Mouse (Mus musculus): Measurements from ENCODE around the gene Ssbp4. TPM values are rescaled to one million over a fixed set of nuclear protein-coding genes. Genes with fewer than 3 reads are reported as not detected.
A peak's percentile ranks its signal among the peaks of the same experiment; 100 is the strongest.

Gene Ssbp4
- polyA plus RNA-seq, 1 experiment from 2014 or later: 63.2 TPM

DNA sequence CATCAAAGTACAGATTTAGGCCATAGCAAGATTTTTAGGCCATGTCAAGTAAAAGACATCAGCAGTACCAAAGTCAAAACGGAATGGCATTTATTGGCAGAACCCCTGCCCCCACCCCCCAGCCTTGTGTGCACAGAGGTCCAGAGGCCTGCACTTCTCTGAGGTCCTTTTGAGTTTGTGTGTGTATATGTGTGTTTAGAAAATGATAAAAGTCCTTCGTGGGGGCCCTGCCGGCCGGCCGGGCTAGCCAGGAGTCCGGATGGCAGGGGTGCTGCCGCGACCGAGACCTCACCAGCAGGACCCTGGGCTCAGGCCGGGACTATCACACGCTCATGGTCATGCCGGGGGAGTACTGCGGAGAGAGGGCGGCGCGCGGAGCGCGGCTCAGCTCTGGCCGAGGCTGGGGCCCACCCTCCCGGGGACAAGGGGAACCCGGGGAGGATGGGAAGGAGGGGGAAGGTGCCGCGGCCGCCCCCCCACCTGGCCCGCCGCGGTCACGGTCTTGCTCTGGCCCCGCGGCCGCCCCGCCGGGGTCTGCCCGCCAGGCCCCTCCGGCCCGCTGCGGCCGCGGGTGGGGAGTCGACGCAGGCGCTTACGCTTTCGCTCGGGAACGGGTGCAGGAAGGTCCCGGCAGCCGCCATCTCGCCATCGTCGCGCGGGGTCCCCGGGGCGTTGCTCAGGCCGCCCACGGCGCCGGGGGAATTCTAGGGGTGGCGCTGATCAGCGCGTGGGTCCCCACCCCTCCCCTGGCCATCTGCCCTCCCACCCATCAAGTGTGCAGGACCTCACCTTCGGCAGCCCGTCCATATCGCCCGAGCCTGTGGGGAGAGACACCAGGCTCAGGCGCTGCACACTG lies 11.0 kb downstream of the Ssbp4 start:
- 0 out of 2 replicates have a peak, but pooled peaks have one; percentile 0 for ATAC-seq
- Histone ChIP-seq H3K9me3 (ENCODE audit: control insufficient read depth, low read length) (no peaks in the 10 kb centered on the region), H3K27ac (ENCODE audit: low read length) (no peak overlapping the region; the same call in 1 of the 2 replicates), H3K27me3 (replicated peaks; ENCODE audit: control insufficient read depth, insufficient read depth, low read length) (no peaks in the 10 kb centered on the region), H3K4me3 (ENCODE audit: low read length) (peak overlapping the region; percentile 47), H3K9ac (ENCODE audit: low read depth, low read length) (peak overlapping the region; percentile 70), H3K36me3 (ENCODE audit: control insufficient read depth, insufficient read depth, low read length) (peaks cover 11% of the 10 kb centered on the region), H3K4me2 (ENCODE audit: low read depth, low read length) (peak overlapping the region; percentile 77), H3K4me1 (ENCODE audit: control insufficient read depth, insufficient read depth, low read length) (peaks cover 62% of the 10 kb centered on the region)
- 21% methylated on average over 67 of the region's 68 CpGs for WGBS

DNA sequence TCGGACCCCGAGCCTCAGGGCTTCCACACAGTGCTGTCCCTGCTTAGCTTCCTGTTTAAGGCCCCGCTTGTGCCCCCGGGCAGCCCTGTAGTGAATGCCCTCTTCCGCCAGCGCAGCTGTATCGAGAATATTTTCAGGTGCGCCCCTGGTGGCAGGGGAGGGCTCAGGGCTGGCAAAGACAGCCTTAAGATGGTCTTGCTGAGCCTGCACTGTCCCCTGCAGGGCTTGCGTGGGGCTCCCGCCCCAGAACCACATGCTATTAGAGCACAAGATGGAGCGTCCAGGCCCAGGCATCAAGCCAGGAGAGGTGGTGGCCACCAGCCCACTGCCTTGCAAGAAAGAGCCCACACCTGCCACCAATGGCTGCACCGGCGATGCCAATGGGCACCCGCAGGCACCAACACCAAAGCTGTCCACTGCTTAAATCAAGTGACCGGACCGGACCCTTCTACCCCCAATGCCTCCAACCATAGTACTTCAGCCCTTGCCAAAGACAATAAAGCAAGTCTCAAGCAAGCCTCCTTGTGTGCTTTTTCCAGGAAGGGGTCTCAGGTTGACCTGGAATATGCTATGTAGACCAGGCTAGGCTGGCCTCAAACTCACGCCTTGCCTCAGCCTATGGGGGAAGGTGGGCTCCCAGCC lies 11.8 kb downstream of the Ssbp4 start:
- Histone ChIP-seq H3K36me3 (ENCODE audit: control insufficient read depth, insufficient read depth, low read length) (peaks cover 11% of the 10 kb centered on the region), H3K9me3 (ENCODE audit: control insufficient read depth, low read length) (no peaks in the 10 kb centered on the region), H3K9ac (ENCODE audit: low read depth, low read length) (0 out of 2 replicates have a peak overlapping the region, but pooled peaks have one; percentile 70), H3K4me2 (ENCODE audit: low read depth, low read length) (peak overlapping the region; percentile 77), H3K27ac (ENCODE audit: low read length) (no peak overlapping the region), H3K27me3 (replicated peaks; ENCODE audit: control insufficient read depth, insufficient read depth, low read length) (no peaks in the 10 kb centered on the region), H3K4me3 (ENCODE audit: low read length) (peak overlapping the region; percentile 47; the same call in 1 of the 2 replicates), H3K4me1 (ENCODE audit: control insufficient read depth, insufficient read depth, low read length) (peaks cover 66% of the 10 kb centered on the region)
- WGBS: 89% methylated on average over 17 of the region's 17 CpGs
- no peak for ATAC-seq

DNA sequence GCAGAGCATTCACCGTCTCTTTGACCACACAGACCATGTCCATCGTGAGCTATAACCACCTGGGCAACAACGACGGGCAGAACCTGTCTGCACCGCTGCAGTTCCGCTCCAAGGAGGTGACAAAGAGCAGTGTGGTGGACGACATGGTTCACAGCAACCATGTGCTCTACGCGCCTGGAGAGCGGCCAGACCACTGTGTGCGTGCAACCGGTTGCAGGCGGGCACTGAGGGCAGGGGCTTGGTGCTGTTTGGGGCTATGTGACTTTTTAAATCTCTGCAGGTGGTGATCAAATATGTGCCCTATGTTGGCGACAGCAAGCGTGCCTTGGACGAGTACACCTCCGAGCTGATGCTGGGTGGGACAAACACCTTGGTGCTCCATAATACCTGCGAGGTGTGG lies 12.5 kb downstream of the Ssbp4 start:
- H3K36me3 ChIP-seq (ENCODE audit: control insufficient read depth, insufficient read depth, low read length): peaks cover 11% of the 10 kb centered on the region
- no peak for ATAC-seq
- no peak overlapping the region for H3K9ac ChIP-seq (ENCODE audit: low read depth, low read length)
- H3K4me2 ChIP-seq (ENCODE audit: low read depth, low read length): no peak overlapping the region
- no peak overlapping the region for H3K4me3 ChIP-seq (ENCODE audit: low read length)
- no peaks in the 10 kb centered on the region for H3K9me3 ChIP-seq (ENCODE audit: control insufficient read depth, low read length)
- no peak overlapping the region for H3K27ac ChIP-seq (ENCODE audit: low read length)
- peaks cover 62% of the 10 kb centered on the region for H3K4me1 ChIP-seq (ENCODE audit: control insufficient read depth, insufficient read depth, low read length)
- 94% methylated on average over 18 of the region's 18 CpGs for WGBS
- H3K27me3 ChIP-seq (replicated peaks; ENCODE audit: control insufficient read depth, insufficient read depth, low read length): no peaks in the 10 kb centered on the region

DNA sequence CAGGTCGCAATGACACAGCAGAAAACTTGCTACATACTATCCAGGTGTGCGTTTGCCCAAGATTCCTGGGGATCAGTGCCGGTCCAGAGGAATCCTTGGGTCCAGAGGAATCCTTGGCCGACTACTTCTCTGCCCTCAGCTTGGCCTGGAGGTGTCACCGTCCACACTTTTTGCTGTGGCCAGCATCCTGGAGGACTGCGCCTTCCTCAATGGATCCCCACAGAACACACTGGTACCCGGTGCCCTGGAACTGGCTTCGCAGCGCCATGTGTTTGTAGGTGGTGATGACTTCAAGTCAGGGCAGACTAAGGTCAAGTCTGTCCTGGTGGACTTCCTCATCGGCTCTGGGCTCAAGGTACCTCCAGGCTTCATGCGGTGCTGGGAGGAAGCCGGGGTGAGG lies 12.9 kb downstream of the Ssbp4 start:
- WGBS: 95% methylated on average over 12 of the region's 12 CpGs
- H3K27ac ChIP-seq (ENCODE audit: low read length): no peak overlapping the region

DNA sequence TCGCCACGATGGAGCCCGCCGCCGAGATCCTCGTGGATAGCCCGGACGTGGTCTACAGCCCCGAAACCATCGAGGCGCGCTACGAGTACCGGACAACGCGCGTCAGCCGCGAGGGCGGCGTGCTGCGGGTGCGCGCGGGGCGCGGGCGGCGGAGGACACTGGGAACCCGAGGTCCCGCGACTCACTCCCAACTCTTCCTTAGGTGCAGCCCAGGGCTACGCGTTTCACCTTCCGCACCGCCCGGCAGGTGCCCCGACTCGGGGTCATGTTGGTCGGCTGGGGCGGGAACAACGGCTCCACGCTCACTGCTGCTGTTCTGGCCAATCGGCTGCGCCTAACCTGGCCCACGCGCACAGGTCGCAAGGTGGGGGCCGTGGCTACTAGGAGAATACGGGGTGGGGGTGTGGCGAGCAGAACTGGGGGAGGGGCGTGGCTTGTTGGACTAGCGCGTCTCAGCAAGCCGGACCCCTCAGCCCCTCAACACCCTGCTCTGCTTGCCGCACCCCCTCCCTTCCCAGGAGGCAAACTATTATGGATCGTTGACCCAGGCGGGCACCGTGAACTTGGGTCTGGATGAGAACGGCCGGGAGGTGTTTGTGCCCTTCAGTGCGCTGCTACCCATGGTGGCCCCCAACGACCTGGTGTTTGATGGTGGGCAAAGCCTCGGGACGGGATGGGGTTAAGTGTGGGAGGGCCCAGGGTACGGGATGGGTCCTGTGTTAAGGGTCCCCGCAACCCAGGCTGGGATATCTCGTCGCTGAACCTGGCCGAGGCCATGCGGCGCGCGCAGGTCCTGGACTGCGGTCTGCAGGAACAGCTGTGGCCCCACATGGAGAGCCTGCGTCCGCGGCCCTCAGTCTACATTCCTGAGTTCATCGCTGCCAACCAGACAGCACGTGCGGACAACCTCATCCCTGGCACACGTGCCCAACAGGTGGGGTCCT lies 13.8 kb downstream of the Ssbp4 start:
- peak overlapping the region; percentile 71 for H3K27ac ChIP-seq (ENCODE audit: low read length)
- peak overlapping the region; percentile 75 for H3K9ac ChIP-seq (ENCODE audit: low read depth, low read length)
- peak overlapping the region; percentile 52 for H3K4me3 ChIP-seq (ENCODE audit: low read length)
- ATAC-seq: peak; percentile 42
- peaks cover 15% of the 10 kb centered on the region for H3K36me3 ChIP-seq (ENCODE audit: control insufficient read depth, insufficient read depth, low read length)
- no peaks in the 10 kb centered on the region for H3K9me3 ChIP-seq (ENCODE audit: control insufficient read depth, low read length)
- no peaks in the 10 kb centered on the region for H3K27me3 ChIP-seq (replicated peaks; ENCODE audit: control insufficient read depth, insufficient read depth, low read length)
- peak overlapping the region; percentile 90 for H3K4me2 ChIP-seq (ENCODE audit: low read depth, low read length)
- WGBS: 10% methylated on average over 81 of the region's 82 CpGs
- peaks cover 51% of the 10 kb centered on the region for H3K4me1 ChIP-seq (ENCODE audit: control insufficient read depth, insufficient read depth, low read length)

More for the DNA sequence above, 12.9 kb downstream of the Ssbp4 start:
- Histone ChIP-seq H3K9me3 (ENCODE audit: control insufficient read depth, low read length) (no peaks in the 10 kb centered on the region), H3K4me2 (ENCODE audit: low read depth, low read length) (no peak overlapping the region), H3K4me3 (ENCODE audit: low read length) (no peak overlapping the region), H3K36me3 (ENCODE audit: control insufficient read depth, insufficient read depth, low read length) (peaks cover 11% of the 10 kb centered on the region), H3K9ac (ENCODE audit: low read depth, low read length) (no peak overlapping the region), H3K27me3 (replicated peaks; ENCODE audit: control insufficient read depth, insufficient read depth, low read length) (no peaks in the 10 kb centered on the region), H3K4me1 (ENCODE audit: control insufficient read depth, insufficient read depth, low read length) (peaks cover 58% of the 10 kb centered on the region)
- ATAC-seq: no peak

DNA sequence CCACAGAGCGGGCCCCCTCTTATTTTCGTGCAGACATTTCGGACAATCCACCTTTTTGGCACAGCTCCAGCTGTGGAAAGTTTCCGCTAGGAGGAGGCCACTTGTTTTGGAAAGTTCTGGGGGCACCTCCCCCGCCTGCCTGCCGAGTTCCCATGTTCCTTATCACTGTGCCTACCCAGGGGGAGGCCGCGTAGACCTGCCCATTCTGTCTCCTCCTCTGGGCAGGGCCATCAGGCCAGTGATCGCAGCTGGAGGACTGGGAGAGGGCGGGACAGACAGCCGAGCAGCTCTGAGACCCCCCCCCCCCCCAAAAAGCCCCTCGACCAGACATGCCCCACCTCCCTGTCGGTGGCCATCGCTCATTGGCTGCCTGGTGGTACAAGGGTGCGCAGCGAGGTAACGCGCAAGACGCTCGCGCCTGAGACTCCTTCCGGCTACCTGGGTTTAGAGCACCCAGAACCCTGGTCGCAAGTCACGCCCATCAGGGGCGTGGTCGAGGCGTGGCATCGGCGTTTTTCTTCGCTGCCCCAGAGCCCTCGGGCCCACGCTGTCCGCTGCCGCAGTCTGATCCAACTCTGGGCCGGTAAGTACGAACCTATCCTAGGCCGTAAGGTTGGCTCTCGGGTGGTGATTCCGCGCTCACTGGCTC lies 14.6 kb downstream of the Ssbp4 start, which contains the start of gene Isyna1:
Gene Isyna1, plus strand, starts transcription at position 413 of the 649 bp plus-strand sequence.
- WGBS: 0% methylated on average over 39 of the region's 40 CpGs
- ATAC-seq: peak; percentile 91
- Histone ChIP-seq H3K9ac (ENCODE audit: low read depth, low read length) (peak within 1 kb of the TSS; percentile 75), H3K36me3 (ENCODE audit: control insufficient read depth, insufficient read depth, low read length) (peaks cover 15% of the 10 kb centered on the region), H3K9me3 (ENCODE audit: control insufficient read depth, low read length) (no peaks in the 10 kb centered on the region), H3K27ac (ENCODE audit: low read length) (peak within 1 kb of the TSS; percentile 71), H3K27me3 (replicated peaks; ENCODE audit: control insufficient read depth, insufficient read depth, low read length) (no peaks in the 10 kb centered on the region), H3K4me1 (ENCODE audit: control insufficient read depth, insufficient read depth, low read length) (peaks cover 51% of the 10 kb centered on the region), H3K4me3 (ENCODE audit: low read length) (peak within 1 kb of the TSS; percentile 52), H3K4me2 (ENCODE audit: low read depth, low read length) (peak within 1 kb of the TSS; percentile 90)

DNA sequence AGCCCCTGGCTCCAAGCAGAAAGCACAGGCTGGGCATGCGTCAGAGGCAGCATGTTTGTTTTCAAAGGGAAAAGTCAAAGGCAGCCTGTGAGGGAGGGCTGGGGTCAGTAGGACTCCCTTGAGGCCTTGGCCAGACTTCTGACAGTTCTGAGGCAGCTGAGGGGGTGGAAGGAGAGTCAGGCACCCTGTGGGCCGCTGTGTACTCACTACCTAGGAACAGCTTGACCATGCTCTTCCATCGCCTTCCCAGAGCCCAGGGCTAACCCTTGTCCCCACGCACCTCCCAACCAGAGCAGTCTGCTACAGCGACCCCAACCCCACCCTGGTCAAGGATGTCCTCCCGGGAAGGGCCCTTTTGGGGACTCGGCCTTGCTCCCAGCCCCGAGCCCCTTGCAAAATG lies 15.5 kb downstream of the Ssbp4 start:
- H3K9ac ChIP-seq (ENCODE audit: low read depth, low read length): peak overlapping the region; percentile 75; the same call in 1 of the 2 replicates
- no peak overlapping the region for H3K4me3 ChIP-seq (ENCODE audit: low read length)
- WGBS: 48% methylated on average over 8 of the region's 8 CpGs

DNA sequence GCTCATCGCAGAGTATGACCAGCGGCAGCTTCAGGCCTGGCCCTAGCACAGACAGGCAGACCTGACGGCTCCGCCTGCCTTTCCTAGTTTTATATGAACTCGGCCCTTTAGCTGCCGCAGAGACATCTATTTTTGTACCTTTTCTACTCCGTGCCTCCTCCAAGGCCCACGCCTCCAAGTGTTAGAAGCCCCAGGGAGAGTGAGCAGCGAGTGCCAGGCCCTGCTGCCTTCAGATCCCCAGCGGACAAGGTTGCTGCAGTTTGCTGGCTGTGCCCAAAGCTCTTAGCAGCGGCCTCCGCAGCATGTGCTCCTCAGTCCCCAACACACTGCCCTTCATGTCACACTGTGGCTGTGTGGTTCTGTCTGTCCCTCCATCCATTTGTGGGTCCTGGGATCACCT lies 17.1 kb downstream of the Ssbp4 start:
- H3K27ac ChIP-seq (ENCODE audit: low read length): no peak overlapping the region
- 90% methylated on average over 12 of the region's 12 CpGs for WGBS

More for the DNA sequence above, 15.5 kb downstream of the Ssbp4 start:
- Histone ChIP-seq H3K27ac (ENCODE audit: low read length) (peak overlapping the region; percentile 57), H3K9me3 (ENCODE audit: control insufficient read depth, low read length) (no peaks in the 10 kb centered on the region), H3K4me2 (ENCODE audit: low read depth, low read length) (0 out of 2 replicates have a peak overlapping the region, but pooled peaks have one; percentile 90), H3K27me3 (replicated peaks; ENCODE audit: control insufficient read depth, insufficient read depth, low read length) (no peaks in the 10 kb centered on the region), H3K4me1 (ENCODE audit: control insufficient read depth, insufficient read depth, low read length) (peaks cover 42% of the 10 kb centered on the region), H3K36me3 (ENCODE audit: control insufficient read depth, insufficient read depth, low read length) (peaks cover 15% of the 10 kb centered on the region)
- ATAC-seq: no peak

More for the DNA sequence above, 17.1 kb downstream of the Ssbp4 start:
- Histone ChIP-seq H3K4me3 (ENCODE audit: low read length) (no peak overlapping the region), H3K9ac (ENCODE audit: low read depth, low read length) (no peak overlapping the region), H3K9me3 (ENCODE audit: control insufficient read depth, low read length) (no peaks in the 10 kb centered on the region), H3K27me3 (replicated peaks; ENCODE audit: control insufficient read depth, insufficient read depth, low read length) (no peaks in the 10 kb centered on the region), H3K4me1 (ENCODE audit: control insufficient read depth, insufficient read depth, low read length) (peaks cover 27% of the 10 kb centered on the region), H3K4me2 (ENCODE audit: low read depth, low read length) (no peak overlapping the region), H3K36me3 (ENCODE audit: control insufficient read depth, insufficient read depth, low read length) (peaks cover 12% of the 10 kb centered on the region)
- no peak for ATAC-seq

Data from intestine, embryonic 16.5 days (tissue).